Mouse (Mus musculus) spleen, postnatal 4 days (tissue): ENCODE results near the gene Hkdc1.
A peak's percentile ranks its signal among the peaks of the same experiment; 100 is the strongest.

ENCODE experiments used
- DNase-seq, 2 experiments: peaks; one replicate each; pipeline ENCODE4 v3.0.0; 2022; ENCODE audit warnings: low spot score in 2 of 2

Hkdc1 gene

DNA sequence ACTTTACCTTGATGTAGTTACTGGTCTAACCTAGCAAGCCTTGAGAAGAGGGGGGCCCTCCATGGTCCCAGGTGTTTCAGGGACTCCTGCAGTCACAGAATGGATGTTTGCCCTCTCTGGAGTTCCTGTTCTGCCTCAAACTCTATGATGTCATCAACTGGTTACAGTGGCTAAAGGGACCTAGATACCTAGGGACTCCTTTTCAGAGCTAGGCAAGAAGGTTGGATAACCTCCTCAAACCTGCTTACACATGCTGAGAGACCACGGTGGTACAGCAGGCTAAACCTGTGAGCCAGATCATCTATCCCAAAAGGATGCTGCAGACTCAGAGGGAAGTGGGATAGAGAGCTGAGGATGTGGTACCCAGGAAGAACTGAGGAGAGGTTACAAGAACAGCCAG lies 42.5 kb downstream of the Hkdc1 start, which contains the start of gene Hk1:
TSS of gene Hk1 (minus strand) at position 101 of the 400 bp plus-strand sequence.
- DNase-seq = no peak

GRCm38 (mm10) chr10:62358827-62359226 lies 63.5 kb downstream of the Hkdc1 start:
- no peak for DNase-seq

GRCm38 (mm10) chr10:62356105-62356730 lies 66.1 kb downstream of the Hkdc1 start:
- no peak for DNase-seq

GRCm38 (mm10) chr10:62345147-62345546 lies 77.1 kb downstream of the Hkdc1 start:
- no peak for DNase-seq

GRCm38 (mm10) chr10:62344004-62344752 lies 78.1 kb downstream of the Hkdc1 start:
- DNase-seq = peak in 1 of 2 experiments; percentile 45

DNA sequence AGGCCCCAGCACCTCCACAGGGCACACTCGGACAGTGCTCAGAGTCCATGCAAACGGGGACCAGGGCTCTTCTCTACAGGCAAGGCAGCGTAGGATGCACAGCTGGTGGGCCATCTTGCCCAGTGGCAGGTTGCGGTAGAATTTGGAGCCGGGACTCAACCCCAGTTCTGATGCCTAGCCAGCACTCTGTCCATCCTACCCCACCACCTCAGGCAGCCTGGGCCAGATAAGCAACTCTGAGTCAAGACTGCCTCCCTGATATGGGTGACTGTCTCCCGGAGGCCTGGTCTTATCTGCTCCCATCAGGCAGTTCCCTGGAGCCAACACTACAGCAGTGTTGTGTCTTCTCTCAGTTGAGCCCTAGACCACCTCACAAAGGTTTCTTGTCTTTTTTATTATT lies 79.8 kb downstream of the Hkdc1 start:
- DNase-seq = peak; percentile 66 to 77

DNA sequence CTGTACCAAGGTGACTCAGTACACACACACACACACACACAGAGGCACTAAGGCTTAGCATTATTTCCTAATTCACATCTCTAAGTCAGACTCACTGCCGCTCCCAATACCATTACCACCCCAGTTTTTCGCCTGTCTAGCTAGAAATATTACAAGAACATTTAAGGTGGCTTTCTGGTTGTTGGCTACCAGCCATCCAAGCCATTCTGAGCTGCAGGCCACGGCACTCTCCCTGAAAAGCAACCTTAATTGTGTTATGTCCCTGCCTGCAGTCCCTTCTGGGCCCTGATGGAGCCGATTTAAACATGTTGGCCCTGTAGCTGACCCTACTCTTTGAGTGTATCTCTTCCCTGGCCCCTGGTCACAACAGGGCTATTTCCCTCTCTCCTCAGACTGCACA lies 80.3 kb downstream of the Hkdc1 start:
- DNase-seq = no peak

DNA sequence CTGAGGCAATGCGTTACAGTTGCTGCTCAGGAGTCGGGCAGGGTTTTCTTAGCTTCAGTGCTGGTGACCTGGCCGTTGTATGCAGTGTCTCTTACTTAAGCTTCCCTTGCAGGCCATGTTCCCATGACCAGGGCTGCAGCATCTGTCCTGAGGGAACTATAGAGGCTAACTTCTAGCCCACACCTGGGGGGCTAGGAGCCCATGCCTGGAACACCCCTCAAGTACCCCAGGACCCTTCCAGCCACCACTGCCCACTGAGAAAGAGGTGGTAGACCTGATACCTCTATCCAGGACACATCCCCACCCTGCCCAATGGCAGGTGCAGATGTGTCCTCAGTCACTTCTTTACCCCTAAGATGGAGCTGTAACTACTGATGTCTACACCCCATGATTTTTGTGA lies 81.3 kb downstream of the Hkdc1 start:
- DNase-seq = no peak

DNA sequence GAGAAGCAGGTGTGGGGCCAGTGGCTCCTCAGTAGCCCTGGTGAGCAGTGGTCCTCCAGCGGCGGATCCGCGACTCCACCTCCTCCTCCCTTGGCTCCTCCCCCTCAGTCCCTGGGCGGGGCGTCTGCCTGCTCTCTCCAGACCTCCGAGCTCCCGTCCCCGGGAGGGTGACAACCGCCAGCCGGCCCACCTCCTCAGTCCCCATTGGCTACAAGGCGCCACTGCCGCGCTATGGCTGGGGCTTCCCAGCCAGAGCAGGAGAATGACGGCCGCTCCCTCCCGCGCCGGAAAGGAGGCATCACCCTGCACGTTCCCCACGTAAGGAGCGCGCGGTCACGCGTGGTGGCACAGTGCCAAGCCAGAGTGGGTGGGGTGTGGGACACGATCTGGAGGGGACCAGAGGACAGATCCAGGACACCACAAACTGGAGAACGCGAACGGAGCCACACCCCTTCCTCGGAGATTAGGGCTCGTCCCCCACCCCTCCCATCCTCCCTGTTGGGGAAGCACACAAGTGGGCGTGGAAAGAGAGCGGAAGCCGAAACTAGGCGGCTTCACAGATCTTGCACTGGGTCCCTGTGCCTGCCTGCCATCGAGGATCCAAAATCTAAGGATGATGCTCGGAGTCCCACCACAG lies 82.1 kb downstream of the Hkdc1 start:
- DNase-seq = peak; percentile 98 to 99

DNA sequence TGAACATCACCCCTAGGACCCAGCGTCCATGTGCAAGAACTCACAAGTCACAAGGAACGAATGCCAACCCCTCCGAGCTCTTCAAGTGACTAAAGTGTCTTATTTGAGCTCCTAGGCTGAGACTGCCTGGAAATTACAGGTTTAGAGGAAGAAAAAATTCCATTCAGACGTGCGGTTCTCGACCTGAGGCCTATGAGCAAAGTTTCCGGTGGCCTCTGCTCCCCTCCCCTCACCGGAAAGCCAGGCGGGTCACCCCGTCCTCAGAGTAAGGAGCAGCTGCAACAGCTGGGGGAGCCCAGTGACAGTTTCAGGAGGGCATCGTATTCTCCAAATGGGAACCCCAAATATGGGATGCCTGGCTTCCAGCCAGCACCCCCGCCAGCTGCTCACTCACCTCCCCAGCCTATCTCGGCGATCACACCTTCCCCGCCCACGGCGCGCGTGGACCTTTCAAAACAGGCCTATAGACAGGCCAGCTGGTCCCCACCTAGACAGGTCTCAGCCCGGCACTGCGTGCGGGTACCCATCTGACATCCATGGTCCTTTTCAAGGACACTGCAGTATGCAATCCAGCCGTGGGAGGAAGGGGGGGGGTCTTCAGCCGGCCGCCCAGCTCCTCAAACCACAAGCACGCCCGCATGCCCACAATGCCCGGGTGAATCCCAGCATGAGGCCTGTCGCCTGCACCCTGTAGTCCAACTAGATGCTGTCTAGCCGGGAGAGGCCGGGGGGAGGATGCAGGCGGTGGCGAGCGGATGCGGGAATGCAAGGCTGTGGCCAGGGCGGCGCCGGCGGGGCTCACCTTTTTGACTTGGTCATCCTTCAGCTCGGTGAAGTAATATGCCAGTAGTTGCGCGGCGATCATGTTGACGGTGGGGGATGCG lies 82.8 kb downstream of the Hkdc1 start:
- DNase-seq = peak; percentile 49 to 80

DNA sequence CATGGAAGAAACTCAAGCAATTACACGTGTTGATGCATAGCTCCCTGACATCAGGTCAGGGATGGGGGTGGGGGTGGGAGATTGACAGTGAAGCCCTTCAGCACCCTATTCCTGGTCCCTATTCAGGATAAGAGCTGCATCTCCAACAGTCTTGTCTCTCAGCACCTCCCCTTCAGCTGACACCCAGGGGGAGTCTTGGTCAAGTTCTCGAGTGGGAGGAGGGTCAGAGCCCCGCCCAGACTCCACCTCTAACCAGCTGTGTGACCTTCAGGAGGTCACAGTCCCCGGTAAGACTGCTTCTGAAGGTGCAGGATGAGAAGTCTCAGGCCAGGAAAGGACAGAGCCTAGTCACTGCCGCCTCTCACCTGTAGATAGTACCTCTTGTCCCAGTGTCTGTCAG lies 83.7 kb downstream of the Hkdc1 start:
- DNase-seq = no peak

DNA sequence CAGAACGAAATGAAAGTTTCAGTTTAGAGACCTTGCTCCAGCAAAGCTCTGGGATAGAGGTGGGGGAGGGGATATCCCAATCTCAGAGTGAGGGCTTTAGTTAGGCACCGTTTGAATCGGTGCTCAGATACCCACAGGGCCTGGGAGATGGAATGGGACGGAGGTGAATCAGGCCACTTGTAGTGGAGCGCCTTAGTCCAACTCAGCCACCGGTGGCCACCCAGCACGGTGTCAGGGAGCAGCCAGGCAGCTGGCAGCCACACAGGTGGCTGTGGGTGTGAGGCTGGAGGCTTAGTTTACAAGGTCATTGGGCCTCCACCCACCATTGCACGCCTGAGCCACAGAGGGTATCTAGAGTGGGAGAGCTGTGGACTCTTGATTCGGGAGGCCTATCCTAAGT lies 84.1 kb downstream of the Hkdc1 start:
- DNase-seq = no peak

- no peak for DNase-seq
Measured at GRCm38 (mm10) chr10:62336601-62337578, 85.4 kb downstream of the Hkdc1 start.

GRCm38 (mm10) chr10:62335423-62335776 lies 86.9 kb downstream of the Hkdc1 start:
- DNase-seq = no peak

- no peak for DNase-seq
Measured at GRCm38 (mm10) chr10:62334686-62335422, 87.4 kb downstream of the Hkdc1 start.

- no peak for DNase-seq
Measured at GRCm38 (mm10) chr10:62333269-62333668, 89.0 kb downstream of the Hkdc1 start.
